Mouse (Mus musculus) heart, embryonic 15.5 days (tissue): ENCODE data around the gene Eml1. TPM values are rescaled to one million over a fixed set of nuclear protein-coding genes. Genes with fewer than 3 reads are reported as not detected.

Experiments used
- ATAC-seq: fragments of 200-750 bp; cut with Nextera tagmentation; replicated peaks from 2 replicates; pipeline ENCODE4 v1.8.0; 2017; ENCODE audit warnings: low read depth, moderate TSS enrichment; ENCODE audit not compliant: insufficient number of reproducible peaks, insufficient read depth, low FRiP score
- H3K27ac ChIP-seq: fragments of 300-500 bp; sonication (generic); 2 replicates; pipeline ENCODE4 v1.5.1; 2015; ENCODE audit warnings: mild to moderate bottlenecking, inconsistent platforms
- H3K27me3 ChIP-seq: fragments of 300-500 bp; sonication (generic); 2 replicates; pipeline ENCODE4 v1.6.1; 2015; ENCODE audit warnings: inconsistent platforms
- H3K36me3 ChIP-seq: fragments of 300-500 bp; sonication (generic); 2 replicates; pipeline ENCODE4 v1.6.1; 2015; ENCODE audit warnings: mild to moderate bottlenecking, inconsistent platforms
- H3K4me1 ChIP-seq: fragments of 300-500 bp; sonication (generic); replicated peaks from 2 replicates; pipeline ENCODE4 v1.6.1; 2015; ENCODE audit warnings: inconsistent platforms
- H3K4me2 ChIP-seq: fragments of 300-500 bp; sonication (generic); 2 replicates; pipeline ENCODE4 v1.6.1; 2015; ENCODE audit warnings: inconsistent platforms, mild to moderate bottlenecking, moderate library complexity
- H3K4me3 ChIP-seq: fragments of 300-500 bp; sonication (generic); 2 replicates; pipeline ENCODE4 v1.5.1; 2015; ENCODE audit warnings: mild to moderate bottlenecking, inconsistent platforms
- H3K9ac ChIP-seq: fragments of 300-500 bp; sonication (generic); 2 replicates; pipeline ENCODE4 v1.6.1; 2015; ENCODE audit warnings: mild to moderate bottlenecking, inconsistent platforms
- H3K9me3 ChIP-seq: fragments of 300-500 bp; sonication (generic); replicated peaks from 2 replicates; pipeline ENCODE4 v1.6.1; 2016; ENCODE audit warnings: inconsistent platforms
- WGBS: fragments of 180-500 bp; shearing (Covaris S2); methylation state at CpG from one replicate; pipeline ENCODE4 v1.1.7; 2015; ENCODE audit warnings: mixed read lengths; 5-methylcytosine and 5-hydroxymethylcytosine counted together
- polyA plus RNA-seq: library from polyadenylated mRNA; unstranded; fragments of >200 nt; fragmentation: Nextera tagmentation; extraction: Ambion mirVana; gene quantifications from 2 replicates; pipeline ENCODE4 v1.2.1, GENCODE M21; 2015

Eml1 gene
- polyA plus RNA-seq, 1 experiment from 2014 or later, result 62.5 TPM

DNA sequence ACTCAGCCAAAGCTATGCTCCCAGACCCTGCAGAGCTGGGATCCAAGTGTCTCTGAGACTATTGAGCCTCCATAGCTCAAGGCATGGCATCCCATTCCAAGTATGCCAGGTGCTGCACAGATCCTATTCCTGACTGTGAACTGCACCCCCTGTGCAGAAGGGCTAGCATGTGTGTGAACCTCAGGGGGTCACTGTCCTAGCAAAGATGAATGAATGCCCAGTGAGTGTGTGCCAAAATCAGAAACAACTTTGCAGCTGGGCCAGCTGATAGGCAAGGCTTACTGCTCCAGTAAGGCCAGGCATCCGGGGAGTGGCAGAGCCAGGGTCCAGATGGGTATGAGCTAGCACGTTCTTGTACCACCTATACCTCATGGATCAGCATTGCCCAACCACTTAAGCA is 76.0 kb downstream of the Eml1 start:
- no peak overlapping the region for H3K4me2 ChIP-seq
- no peak for ATAC-seq
- no peaks in the 10 kb centered on the region for H3K36me3 ChIP-seq
- H3K9ac ChIP-seq, result no peak overlapping the region
- 81% methylated on average over 2 of the region's 2 CpGs for WGBS
- no peaks in the 10 kb centered on the region for H3K9me3 ChIP-seq
- H3K27me3 ChIP-seq, result no peaks in the 10 kb centered on the region
- H3K4me1 ChIP-seq, result peaks cover 26% of the 10 kb centered on the region
- no peak overlapping the region for H3K27ac ChIP-seq
- H3K4me3 ChIP-seq, result no peak overlapping the region

DNA sequence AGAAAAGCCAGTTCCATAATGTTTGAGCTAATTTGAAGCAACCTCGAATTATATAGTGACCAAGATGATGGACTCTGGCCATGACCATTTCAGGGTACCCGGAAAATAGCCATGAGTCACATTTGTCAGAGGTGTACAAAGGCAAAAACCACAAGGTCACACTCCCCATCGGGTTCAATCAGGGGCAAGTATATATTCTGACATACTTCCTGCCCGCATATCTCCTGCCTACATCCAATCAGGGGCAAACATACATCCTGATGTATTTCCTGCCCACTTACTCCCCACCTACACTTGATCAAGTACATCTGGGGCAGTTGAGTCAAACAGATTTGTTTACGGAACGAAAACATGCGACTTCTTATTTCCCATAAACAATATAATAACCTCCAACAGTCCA is 77.6 kb downstream of the Eml1 start:
- Histone ChIP-seq H3K9ac (no peak overlapping the region), H3K4me2 (no peak overlapping the region), H3K9me3 (no peaks in the 10 kb centered on the region), H3K4me1 (peaks cover 32% of the 10 kb centered on the region), H3K36me3 (no peaks in the 10 kb centered on the region), H3K4me3 (no peak overlapping the region), H3K27ac (no peak overlapping the region), H3K27me3 (no peaks in the 10 kb centered on the region)
- 78% methylated on average over 7 of the region's 7 CpGs for WGBS
- ATAC-seq, result no peak

- H3K4me3 ChIP-seq, result no peak overlapping the region
- ATAC-seq, result no peak
- no peaks in the 10 kb centered on the region for H3K9me3 ChIP-seq
- H3K4me2 ChIP-seq, result no peak overlapping the region
- peaks cover 29% of the 10 kb centered on the region for H3K4me1 ChIP-seq
- no peaks in the 10 kb centered on the region for H3K36me3 ChIP-seq
- WGBS, result 56% methylated on average over 11 of the region's 11 CpGs
- no peak overlapping the region for H3K27ac ChIP-seq
- H3K27me3 ChIP-seq, result no peaks in the 10 kb centered on the region
- no peak overlapping the region for H3K9ac ChIP-seq
Measured at GRCm38 (mm10) chr12:108449935-108450334, 79.2 kb downstream of the Eml1 start.

DNA sequence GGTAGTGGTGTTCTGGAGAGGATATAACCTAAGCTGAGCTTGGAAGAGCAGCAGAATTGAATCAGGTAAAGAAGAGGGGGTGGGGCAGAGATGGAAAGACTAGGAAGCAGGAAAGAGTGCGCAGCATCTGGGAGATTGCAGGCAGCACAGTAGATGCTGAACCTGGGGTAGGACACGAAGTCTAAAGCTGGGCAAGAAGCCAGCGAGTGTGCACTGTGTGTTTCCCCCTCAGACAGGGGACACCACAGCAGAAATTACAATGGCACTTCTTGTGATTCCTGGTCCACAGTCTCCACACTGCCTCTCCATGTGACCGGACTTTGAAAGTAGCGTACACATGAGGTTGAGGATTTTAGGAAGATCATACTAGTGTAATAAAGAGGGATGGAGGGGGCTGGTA is 79.8 kb downstream of the Eml1 start:
- Histone ChIP-seq H3K9me3 (no peaks in the 10 kb centered on the region), H3K4me1 (peaks cover 29% of the 10 kb centered on the region), H3K4me2 (no peak overlapping the region), H3K27ac (no peak overlapping the region), H3K4me3 (no peak overlapping the region), H3K36me3 (no peaks in the 10 kb centered on the region), H3K27me3 (no peaks in the 10 kb centered on the region), H3K9ac (no peak overlapping the region)
- WGBS, result 59% methylated on average over 5 of the region's 5 CpGs
- no peak for ATAC-seq

DNA sequence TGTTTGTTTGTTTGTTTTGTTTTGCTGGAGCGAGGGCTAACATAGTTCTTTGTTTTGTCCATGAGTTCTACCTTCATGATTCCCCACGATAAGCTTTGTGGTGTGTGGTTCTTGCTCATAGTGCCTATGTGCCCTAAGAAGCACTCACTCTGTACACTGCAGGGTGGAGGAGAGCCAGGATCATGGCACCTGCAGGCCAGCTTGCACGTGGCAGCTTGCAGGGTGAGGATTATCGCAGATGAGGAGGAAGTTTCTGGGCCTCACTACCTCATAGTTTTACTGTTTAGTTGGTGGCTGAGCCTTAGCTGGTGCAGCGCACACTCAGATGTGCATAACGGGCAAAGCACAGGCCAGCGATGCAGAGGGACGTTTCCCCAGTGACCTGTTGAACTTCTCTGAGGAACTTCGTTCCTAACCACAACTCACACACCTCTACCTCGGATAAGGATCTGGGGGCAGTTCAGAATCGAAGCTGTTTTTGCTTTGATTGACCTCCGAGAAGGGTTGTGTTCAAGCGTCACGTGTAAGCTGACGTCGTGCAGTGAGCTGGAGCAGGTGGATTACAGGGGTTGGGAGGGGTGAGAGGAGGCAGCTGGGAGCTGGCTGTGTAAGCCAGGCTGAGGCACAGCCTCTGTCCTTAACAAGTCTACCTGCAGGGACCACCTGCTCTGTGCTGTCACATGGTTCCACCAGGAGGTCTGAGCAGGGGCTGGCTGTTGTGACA is 81.6 kb downstream of the Eml1 start:
- peaks cover 29% of the 10 kb centered on the region for H3K4me1 ChIP-seq
- H3K9ac ChIP-seq, result no peak overlapping the region
- WGBS, result 60% methylated on average over 16 of the region's 16 CpGs
- no peak for ATAC-seq
- no peaks in the 10 kb centered on the region for H3K36me3 ChIP-seq
- H3K4me2 ChIP-seq, result no peak overlapping the region
- H3K9me3 ChIP-seq, result no peaks in the 10 kb centered on the region
- no peak overlapping the region for H3K4me3 ChIP-seq
- H3K27ac ChIP-seq, result no peak overlapping the region
- H3K27me3 ChIP-seq, result no peaks in the 10 kb centered on the region

GRCm38 (mm10) chr12:108453561-108454044 is 82.8 kb downstream of the Eml1 start:
- WGBS, result 81% methylated on average over 8 of the region's 8 CpGs

DNA sequence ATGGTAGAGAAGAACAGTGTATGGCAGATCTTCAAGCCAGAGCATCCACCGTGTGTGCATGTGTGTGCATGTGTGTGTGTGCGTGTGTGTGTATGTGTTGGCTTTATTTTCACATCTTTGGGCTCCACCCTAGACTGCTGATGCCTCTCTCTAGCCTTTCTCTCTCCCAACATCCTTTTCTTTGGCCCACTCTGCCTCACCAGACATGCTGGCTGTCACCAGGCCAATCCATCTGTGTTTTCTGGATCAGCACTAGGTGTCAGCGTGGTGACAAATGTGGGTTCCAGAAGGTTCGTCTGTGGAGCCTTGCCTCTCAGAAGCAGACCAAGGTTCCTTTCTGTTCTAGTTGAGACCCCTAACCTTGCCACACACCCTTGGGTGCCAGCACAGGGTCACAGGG is 84.2 kb downstream of the Eml1 start:
- Histone ChIP-seq H3K27ac (no peak overlapping the region), H3K4me2 (no peak overlapping the region), H3K27me3 (no peaks in the 10 kb centered on the region), H3K36me3 (peaks cover 9% of the 10 kb centered on the region; the same call in 1 of the 2 replicates), H3K9ac (no peak overlapping the region), H3K4me1 (peaks cover 19% of the 10 kb centered on the region), H3K4me3 (no peak overlapping the region), H3K9me3 (no peaks in the 10 kb centered on the region)
- ATAC-seq, result no peak
- WGBS, result 76% methylated on average over 4 of the region's 4 CpGs

More at GRCm38 (mm10) chr12:108453561-108454044, 82.8 kb downstream of the Eml1 start:
- no peaks in the 10 kb centered on the region for H3K27me3 ChIP-seq
- H3K27ac ChIP-seq, result no peak overlapping the region
- no peaks in the 10 kb centered on the region for H3K9me3 ChIP-seq
- no peak overlapping the region for H3K4me3 ChIP-seq
- 0 out of 2 replicates have a peak, but pooled peaks cover 5% of the 10 kb centered on the region for H3K36me3 ChIP-seq
- H3K4me1 ChIP-seq, result peaks cover 29% of the 10 kb centered on the region
- no peak overlapping the region for H3K4me2 ChIP-seq
- no peak for ATAC-seq
- no peak overlapping the region for H3K9ac ChIP-seq

DNA sequence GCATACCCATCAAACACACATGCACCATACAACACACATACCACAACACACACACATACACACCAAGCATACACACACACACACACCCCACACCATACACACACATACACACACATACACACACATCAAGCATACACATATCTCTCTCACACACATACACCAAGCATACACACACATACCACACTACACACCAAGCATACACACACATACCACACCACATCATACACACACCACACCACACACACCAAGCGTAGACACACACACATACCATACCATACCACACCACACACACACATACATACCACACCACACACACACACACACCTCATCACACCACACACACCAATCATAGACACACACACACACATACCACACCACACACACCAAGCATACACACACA is 102.1 kb downstream of the Eml1 start:
- Histone ChIP-seq H3K9me3 (no peaks in the 10 kb centered on the region), H3K27me3 (no peaks in the 10 kb centered on the region), H3K36me3 (peaks cover 9% of the 10 kb centered on the region; the same call in 1 of the 2 replicates), H3K27ac (no peak overlapping the region), H3K9ac (no peak overlapping the region), H3K4me1 (no peaks in the 10 kb centered on the region), H3K4me2 (no peak overlapping the region), H3K4me3 (no peak overlapping the region)
- no peak for ATAC-seq
- WGBS, result 93% methylated on average over 1 of the region's 1 CpGs

DNA sequence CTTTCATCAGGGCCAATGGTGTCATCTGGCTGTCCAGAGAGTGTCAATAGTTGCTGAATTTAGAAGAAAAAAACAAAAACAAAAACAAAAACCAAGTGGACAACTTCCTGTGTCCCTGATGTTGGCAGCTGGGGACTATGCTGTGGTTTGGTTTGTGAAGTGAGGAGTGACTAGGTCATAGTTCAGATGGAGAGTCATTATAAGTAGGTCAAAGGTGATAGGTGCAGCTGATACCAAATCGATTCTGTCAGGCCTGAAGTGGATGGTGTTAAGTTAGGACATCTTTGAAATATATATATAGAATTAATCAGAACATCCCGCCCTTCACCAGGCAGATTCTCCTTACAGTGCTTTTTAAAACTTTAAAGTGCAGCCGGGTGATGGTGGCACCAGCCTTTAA is 103.7 kb downstream of the Eml1 start:
- 62% methylated on average over 3 of the region's 3 CpGs for WGBS
- Histone ChIP-seq H3K27me3 (no peaks in the 10 kb centered on the region), H3K9ac (no peak overlapping the region), H3K4me2 (no peak overlapping the region), H3K9me3 (no peaks in the 10 kb centered on the region), H3K36me3 (peaks cover 9% of the 10 kb centered on the region; the same call in 1 of the 2 replicates), H3K4me3 (no peak overlapping the region), H3K27ac (no peak overlapping the region), H3K4me1 (no peaks in the 10 kb centered on the region)
- no peak for ATAC-seq

GRCm38 (mm10) chr12:108478714-108479113 is 108.0 kb downstream of the Eml1 start:
- no peak for ATAC-seq
- no peaks in the 10 kb centered on the region for H3K36me3 ChIP-seq
- H3K9ac ChIP-seq, result no peak overlapping the region
- H3K4me1 ChIP-seq, result peaks cover 15% of the 10 kb centered on the region
- H3K4me3 ChIP-seq, result no peak overlapping the region
- H3K27ac ChIP-seq, result no peak overlapping the region
- H3K27me3 ChIP-seq, result no peaks in the 10 kb centered on the region
- H3K9me3 ChIP-seq, result no peaks in the 10 kb centered on the region
- 72% methylated on average over 5 of the region's 5 CpGs for WGBS
- H3K4me2 ChIP-seq, result no peak overlapping the region

DNA sequence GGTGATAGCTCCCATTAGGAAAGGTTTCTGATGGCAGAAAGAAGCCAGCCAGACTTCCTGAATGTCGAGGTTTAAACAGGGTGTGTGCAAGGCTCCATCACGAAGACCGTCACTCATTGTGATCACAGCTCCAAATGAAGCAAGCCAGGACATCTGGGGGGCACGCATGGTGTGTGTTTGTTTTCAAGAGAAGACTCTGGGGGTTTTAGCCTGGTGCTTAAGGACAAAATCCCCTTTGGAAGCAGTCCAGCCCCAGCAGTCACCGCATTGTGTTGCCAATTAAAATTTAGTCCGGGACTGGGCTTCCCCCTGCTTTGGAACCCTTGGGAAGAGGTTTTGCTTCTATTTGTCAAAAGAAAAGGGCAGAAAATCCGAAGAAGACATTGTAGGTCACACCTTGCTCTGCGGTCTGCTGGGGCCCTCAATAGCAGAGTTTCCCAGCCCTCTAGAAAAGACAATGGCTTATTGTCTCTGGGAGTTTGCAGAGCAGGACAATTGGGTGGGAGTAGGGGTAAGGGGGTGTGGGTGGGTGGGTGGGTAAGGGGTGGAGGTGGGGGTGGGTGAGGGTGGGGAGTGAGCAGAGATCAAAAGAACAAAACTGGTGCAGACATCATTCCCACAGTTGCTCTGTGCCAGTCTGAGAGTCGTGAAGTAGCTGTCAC is 110.1 kb downstream of the Eml1 start:
- no peak overlapping the region for H3K27ac ChIP-seq
- H3K4me3 ChIP-seq, result no peak overlapping the region
- H3K27me3 ChIP-seq, result no peaks in the 10 kb centered on the region
- peaks cover 16% of the 10 kb centered on the region for H3K4me1 ChIP-seq
- WGBS, result 24% methylated on average over 9 of the region's 9 CpGs
- ATAC-seq, result no peak
- H3K9me3 ChIP-seq, result no peaks in the 10 kb centered on the region
- H3K4me2 ChIP-seq, result no peak overlapping the region
- H3K36me3 ChIP-seq, result no peaks in the 10 kb centered on the region
- H3K9ac ChIP-seq, result no peak overlapping the region

DNA sequence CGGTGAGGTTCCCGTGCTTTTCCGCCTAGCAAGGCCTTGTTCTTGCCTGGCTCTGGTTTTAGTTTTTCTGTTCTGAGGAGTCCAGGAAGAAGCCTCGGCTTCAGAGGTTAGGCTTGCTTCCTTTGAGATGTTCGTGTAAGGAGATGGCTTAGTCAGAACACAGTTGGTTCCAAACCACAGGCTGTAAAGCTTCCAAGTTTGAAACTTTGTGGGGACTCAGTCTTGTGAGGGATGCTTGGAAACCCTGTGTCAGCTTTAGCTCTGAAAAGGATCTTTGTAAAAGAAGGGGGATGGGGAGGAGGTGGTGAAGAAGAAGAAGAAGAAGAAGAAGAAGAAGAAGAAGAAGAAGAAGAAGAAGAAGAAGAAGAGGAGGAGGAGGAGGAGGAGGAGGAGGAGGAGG is 118.3 kb downstream of the Eml1 start:
- Histone ChIP-seq H3K9ac (no peak overlapping the region), H3K4me2 (no peak overlapping the region)
- WGBS, result 83% methylated on average over 5 of the region's 5 CpGs

More for the DNA sequence above, 118.3 kb downstream of the Eml1 start:
- Histone ChIP-seq H3K4me3 (no peak overlapping the region), H3K4me1 (peaks cover 17% of the 10 kb centered on the region), H3K9me3 (no peaks in the 10 kb centered on the region), H3K36me3 (no peaks in the 10 kb centered on the region), H3K27ac (no peak overlapping the region), H3K27me3 (no peaks in the 10 kb centered on the region)
- ATAC-seq, result no peak
